Mouse (Mus musculus): Measurements from ENCODE around the gene Dkk2. TPM values are rescaled to one million over a fixed set of nuclear protein-coding genes. Genes with fewer than 3 reads are reported as not detected.

The Dkk2 gene
- polyA plus RNA-seq, 1 experiment from 2014 or later, result 2.4 TPM

- WGBS, result 93% methylated on average over 1 of the region's 1 CpGs
- no peak for ATAC-seq (replicated peaks)
These were observed 44.7 kb downstream of the Dkk2 start for GRCm38 (mm10) chr3:132129730-132130274.

GRCm38 (mm10) chr3:132130781-132131180, 45.7 kb downstream of the Dkk2 start:
- Histone ChIP-seq H3K9me3 (no peaks in the 10 kb centered on the region), H3K4me3 (no peak overlapping the region), H3K36me3 (replicated peaks) (no peaks in the 10 kb centered on the region), H3K4me1 (no peaks in the 10 kb centered on the region), H3K4me2 (no peak overlapping the region), H3K9ac (no peak overlapping the region), H3K27ac (no peak overlapping the region), H3K27me3 (replicated peaks) (no peaks in the 10 kb centered on the region)
- 84% methylated on average over 3 of the region's 3 CpGs for WGBS
- ATAC-seq (replicated peaks), result no peak

More at GRCm38 (mm10) chr3:132129730-132130274, 44.7 kb downstream of the Dkk2 start:
- Histone ChIP-seq H3K27me3 (replicated peaks) (no peaks in the 10 kb centered on the region), H3K9ac (no peak overlapping the region), H3K4me2 (no peak overlapping the region), H3K4me3 (no peak overlapping the region), H3K27ac (no peak overlapping the region), H3K9me3 (no peaks in the 10 kb centered on the region), H3K4me1 (no peaks in the 10 kb centered on the region), H3K36me3 (replicated peaks) (no peaks in the 10 kb centered on the region)

GRCm38 (mm10) chr3:132131939-132132338, 46.8 kb downstream of the Dkk2 start:
- 81% methylated on average over 4 of the region's 4 CpGs for WGBS
- Histone ChIP-seq H3K4me1 (no peaks in the 10 kb centered on the region), H3K4me3 (no peak overlapping the region), H3K36me3 (replicated peaks) (no peaks in the 10 kb centered on the region), H3K27ac (no peak overlapping the region), H3K9ac (no peak overlapping the region), H3K9me3 (no peaks in the 10 kb centered on the region), H3K4me2 (no peak overlapping the region), H3K27me3 (replicated peaks) (no peaks in the 10 kb centered on the region)
- ATAC-seq (replicated peaks), result no peak

GRCm38 (mm10) chr3:132134502-132134901, 49.4 kb downstream of the Dkk2 start:
- Histone ChIP-seq H3K4me3 (no peak overlapping the region), H3K36me3 (replicated peaks) (no peaks in the 10 kb centered on the region), H3K27ac (no peak overlapping the region), H3K4me2 (no peak overlapping the region), H3K9me3 (no peaks in the 10 kb centered on the region), H3K27me3 (replicated peaks) (no peaks in the 10 kb centered on the region), H3K4me1 (no peaks in the 10 kb centered on the region), H3K9ac (no peak overlapping the region)
- 73% methylated on average over 1 of the region's 1 CpGs for WGBS
- no peak for ATAC-seq (replicated peaks)

- WGBS, result 65% methylated on average over 11 of the region's 11 CpGs
- Histone ChIP-seq H3K27me3 (replicated peaks) (no peaks in the 10 kb centered on the region), H3K27ac (no peak overlapping the region), H3K9me3 (no peaks in the 10 kb centered on the region), H3K9ac (no peak overlapping the region), H3K4me1 (no peaks in the 10 kb centered on the region), H3K36me3 (replicated peaks) (no peaks in the 10 kb centered on the region), H3K4me3 (no peak overlapping the region), H3K4me2 (no peak overlapping the region)
- ATAC-seq (replicated peaks), result no peak
These were observed 52.8 kb downstream of the Dkk2 start for GRCm38 (mm10) chr3:132137802-132138378.

- no peaks in the 10 kb centered on the region for H3K36me3 ChIP-seq (replicated peaks)
- no peak overlapping the region for H3K4me2 ChIP-seq
- no peaks in the 10 kb centered on the region for H3K4me1 ChIP-seq
- ATAC-seq (replicated peaks), result no peak
- H3K9ac ChIP-seq, result no peak overlapping the region
- 93% methylated on average over 4 of the region's 4 CpGs for WGBS
- no peak overlapping the region for H3K4me3 ChIP-seq
- no peaks in the 10 kb centered on the region for H3K9me3 ChIP-seq
- H3K27ac ChIP-seq, result no peak overlapping the region
- H3K27me3 ChIP-seq (replicated peaks), result no peaks in the 10 kb centered on the region
These were observed 55.9 kb downstream of the Dkk2 start for GRCm38 (mm10) chr3:132141031-132141430.

- Histone ChIP-seq H3K36me3 (replicated peaks) (no peaks in the 10 kb centered on the region), H3K9ac (no peak overlapping the region), H3K9me3 (no peaks in the 10 kb centered on the region), H3K4me1 (no peaks in the 10 kb centered on the region), H3K27ac (no peak overlapping the region), H3K4me2 (no peak overlapping the region), H3K27me3 (replicated peaks) (no peaks in the 10 kb centered on the region), H3K4me3 (no peak overlapping the region)
- ATAC-seq (replicated peaks), result no peak
- 63% methylated on average over 6 of the region's 6 CpGs for WGBS
These were observed 64.4 kb downstream of the Dkk2 start for GRCm38 (mm10) chr3:132149446-132150025.

GRCm38 (mm10) chr3:132158817-132159216, 73.7 kb downstream of the Dkk2 start:
- no peak overlapping the region for H3K4me2 ChIP-seq
- ATAC-seq (replicated peaks), result peak; percentile 75
- H3K27ac ChIP-seq, result no peak overlapping the region
- no peak overlapping the region for H3K4me3 ChIP-seq
- H3K36me3 ChIP-seq (replicated peaks), result no peaks in the 10 kb centered on the region
- H3K27me3 ChIP-seq (replicated peaks), result no peaks in the 10 kb centered on the region
- H3K9me3 ChIP-seq, result no peaks in the 10 kb centered on the region
- 71% methylated on average over 2 of the region's 2 CpGs for WGBS
- no peak overlapping the region for H3K9ac ChIP-seq
- H3K4me1 ChIP-seq, result no peaks in the 10 kb centered on the region

GRCm38 (mm10) chr3:132168911-132169310, 83.8 kb downstream of the Dkk2 start:
- no peak for ATAC-seq (replicated peaks)

GRCm38 (mm10) chr3:132186888-132187552, 101.9 kb downstream of the Dkk2 start:
- H3K9ac ChIP-seq, result no peak overlapping the region
- no peaks in the 10 kb centered on the region for H3K36me3 ChIP-seq (replicated peaks)
- ATAC-seq (replicated peaks), result no peak
- WGBS, result 86% methylated on average over 12 of the region's 12 CpGs
- H3K4me1 ChIP-seq, result no peaks in the 10 kb centered on the region
- no peaks in the 10 kb centered on the region for H3K27me3 ChIP-seq (replicated peaks)
- H3K27ac ChIP-seq, result no peak overlapping the region
- H3K9me3 ChIP-seq, result no peaks in the 10 kb centered on the region
- no peak overlapping the region for H3K4me3 ChIP-seq
- H3K4me2 ChIP-seq, result no peak overlapping the region

More at GRCm38 (mm10) chr3:132168911-132169310, 83.8 kb downstream of the Dkk2 start:
- Histone ChIP-seq H3K9me3 (no peaks in the 10 kb centered on the region), H3K4me2 (no peak overlapping the region), H3K27me3 (replicated peaks) (no peaks in the 10 kb centered on the region), H3K27ac (no peak overlapping the region), H3K9ac (no peak overlapping the region), H3K4me3 (no peak overlapping the region), H3K4me1 (no peaks in the 10 kb centered on the region), H3K36me3 (replicated peaks) (no peaks in the 10 kb centered on the region)
- 91% methylated on average over 3 of the region's 3 CpGs for WGBS

- Histone ChIP-seq H3K4me2 (no peak overlapping the region), H3K9ac (no peak overlapping the region), H3K27ac (no peak overlapping the region), H3K27me3 (replicated peaks) (no peaks in the 10 kb centered on the region), H3K36me3 (replicated peaks) (no peaks in the 10 kb centered on the region), H3K4me3 (no peak overlapping the region), H3K9me3 (no peaks in the 10 kb centered on the region), H3K4me1 (no peaks in the 10 kb centered on the region)
- WGBS, result 74% methylated on average over 4 of the region's 4 CpGs
- no peak for ATAC-seq (replicated peaks)
These were observed 116.9 kb downstream of the Dkk2 start for GRCm38 (mm10) chr3:132201950-132202349.

GRCm38 (mm10) chr3:132202665-132203064, 117.6 kb downstream of the Dkk2 start:
- H3K4me3 ChIP-seq, result no peak overlapping the region
- no peaks in the 10 kb centered on the region for H3K9me3 ChIP-seq
- no peak overlapping the region for H3K4me2 ChIP-seq
- H3K9ac ChIP-seq, result no peak overlapping the region
- no peaks in the 10 kb centered on the region for H3K36me3 ChIP-seq (replicated peaks)
- H3K27me3 ChIP-seq (replicated peaks), result no peaks in the 10 kb centered on the region
- no peaks in the 10 kb centered on the region for H3K4me1 ChIP-seq
- WGBS, result 63% methylated on average over 5 of the region's 5 CpGs
- ATAC-seq (replicated peaks), result peak; percentile 86
- no peak overlapping the region for H3K27ac ChIP-seq
